Mouse (Mus musculus) liver, embryonic 14.5 days (tissue): ENCODE data around the gene Mfsd5.

ENCODE experiments used
- CTCF ChIP-seq: IDR thresholded peaks from 2 replicates; pipeline ENCODE4 v1.5.1; 2016; ENCODE audit warnings: antibody characterized with exemption, low read depth, control low read depth
- EP300 ChIP-seq: IDR thresholded peaks from 2 replicates; pipeline ENCODE4 v1.6.1; 2016; ENCODE audit warnings: antibody characterized with exemption, low read depth

DNA sequence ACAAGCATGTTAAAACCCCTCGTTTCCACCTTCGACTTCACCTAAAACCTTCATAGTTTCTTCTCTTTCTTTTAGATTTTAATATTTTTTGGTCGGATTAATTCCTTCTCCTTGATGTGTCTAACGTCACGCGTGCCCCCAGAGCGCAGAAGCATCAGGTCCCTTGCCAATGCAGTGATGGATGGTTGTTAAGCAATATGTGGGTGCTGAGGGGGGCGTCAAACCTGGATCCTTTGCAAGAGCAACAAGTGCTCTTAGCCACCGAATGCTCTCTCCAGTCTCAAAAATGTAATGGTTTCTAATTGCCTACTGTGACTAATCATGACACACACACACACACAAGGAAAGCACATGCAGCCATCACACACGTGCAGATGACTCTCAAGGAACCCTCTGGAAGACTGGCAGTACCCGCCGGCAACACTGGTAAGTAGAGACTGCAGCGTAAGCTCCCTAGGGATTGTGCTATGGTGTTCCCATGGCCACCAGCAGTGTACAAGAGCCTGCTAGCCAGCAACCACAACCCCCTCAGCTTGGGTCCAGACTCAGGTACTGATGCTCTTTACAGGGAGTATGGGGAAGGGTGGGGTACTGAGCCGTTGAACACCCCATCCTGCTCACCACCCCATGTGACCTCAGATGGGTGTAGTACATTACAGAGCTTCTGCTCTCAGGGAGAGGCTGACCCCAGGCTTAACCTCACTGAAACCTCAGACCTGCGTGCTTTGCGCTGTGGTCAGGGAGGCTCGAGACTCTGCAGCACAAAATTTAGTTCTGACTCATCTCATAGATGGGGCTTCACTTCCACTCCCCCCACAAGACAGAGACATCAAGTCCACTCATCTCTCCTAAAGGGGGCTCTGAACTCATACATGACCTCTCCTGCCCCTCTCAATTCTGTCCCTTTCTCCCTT is 48.6 kb upstream of the Mfsd5 start:
- TF ChIP-seq CTCF (no peak), EP300 (no peak)
